Mouse (Mus musculus): Measurements from ENCODE around the gene Zfp668. TPM values are rescaled to one million over a fixed set of nuclear protein-coding genes. Genes with fewer than 3 reads are reported as not detected.

Zfp668 gene
- 15.3 and 17.1 TPM in 2 replicates for polyA plus RNA-seq (2011; ENCODE audit: insufficient read depth, insufficient read length, low read depth, missing spikeins)

DNA sequence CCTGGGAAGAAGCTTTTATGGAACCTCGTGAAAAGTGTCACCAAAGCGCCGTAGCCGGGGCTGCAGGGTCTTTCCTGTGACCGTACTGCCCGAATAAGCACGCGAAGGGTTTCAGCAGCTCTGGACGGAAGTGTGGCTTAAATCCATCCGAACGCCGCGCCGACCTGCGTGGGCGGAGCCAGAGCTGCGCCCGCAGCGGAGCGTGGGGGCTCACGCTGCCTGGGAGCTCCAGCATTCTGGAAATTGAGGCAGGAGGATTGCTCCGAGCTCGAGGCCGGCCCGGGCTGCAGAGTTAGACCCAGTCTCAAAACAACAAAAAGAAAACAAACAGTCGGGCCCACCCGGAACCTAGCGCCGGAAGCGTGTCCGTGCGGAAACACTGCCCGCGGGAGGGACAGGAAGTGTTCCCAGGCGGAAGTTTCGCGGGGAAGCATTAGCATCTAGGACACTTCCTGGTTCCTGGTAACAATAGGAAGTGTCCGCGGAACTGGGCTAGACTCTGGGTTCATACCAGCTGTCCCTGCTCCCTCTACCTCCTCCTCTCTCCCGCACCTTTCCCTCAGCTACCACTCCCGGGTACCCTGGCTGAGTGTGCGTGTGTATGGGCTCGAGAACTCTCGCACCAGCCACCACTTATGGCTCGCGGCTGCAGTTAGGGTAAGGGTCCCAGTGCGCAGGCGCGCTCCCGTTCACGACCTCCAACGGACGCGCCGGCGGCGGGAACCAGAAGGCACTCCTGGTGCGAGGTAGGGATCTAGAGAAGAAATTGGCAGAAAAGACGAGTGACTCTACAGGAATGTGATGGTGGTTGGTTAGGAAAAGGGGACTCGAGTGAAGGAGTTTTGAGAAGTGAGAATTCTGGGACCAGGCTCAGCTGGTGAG, at the start of gene Zfp668:
Zfp668 (minus strand) TSS at position 362 of the 882 bp plus-strand sequence.
- Histone ChIP-seq H3K4me1 (ENCODE audit: control insufficient read depth, insufficient read depth, low read length) (no peaks in the 10 kb centered on the region), H3K36me3 (ENCODE audit: control insufficient read depth, insufficient read depth, low read length, poor library complexity, severe bottlenecking) (peaks cover 29% of the 10 kb centered on the region), H3K27me3 (ENCODE audit: control insufficient read depth, insufficient read depth, low read length, poor library complexity, severe bottlenecking) (no peaks in the 10 kb centered on the region), H3K27ac (ENCODE audit: insufficient read depth, low read length) (peak within 1 kb of the TSS; percentile 60), H3K4me3 (ENCODE audit: low read depth, low read length) (peak within 1 kb of the TSS; percentile 86), H3K9ac (ENCODE audit: low read depth, poor library complexity, severe bottlenecking) (peak within 1 kb of the TSS; percentile 95), H3K9me3 (replicated peaks; ENCODE audit: control insufficient read depth, insufficient read depth, low read length, poor library complexity, severe bottlenecking) (no peaks in the 10 kb centered on the region)
- TF ChIP-seq POLR2A (IDR thresholded peaks at IDR 0.05; ENCODE audit: insufficient read depth, low read length) (peak; percentile 46), CTCF (IDR thresholded peaks at IDR 0.05; ENCODE audit: low read depth, low read length) (no peak)

DNA sequence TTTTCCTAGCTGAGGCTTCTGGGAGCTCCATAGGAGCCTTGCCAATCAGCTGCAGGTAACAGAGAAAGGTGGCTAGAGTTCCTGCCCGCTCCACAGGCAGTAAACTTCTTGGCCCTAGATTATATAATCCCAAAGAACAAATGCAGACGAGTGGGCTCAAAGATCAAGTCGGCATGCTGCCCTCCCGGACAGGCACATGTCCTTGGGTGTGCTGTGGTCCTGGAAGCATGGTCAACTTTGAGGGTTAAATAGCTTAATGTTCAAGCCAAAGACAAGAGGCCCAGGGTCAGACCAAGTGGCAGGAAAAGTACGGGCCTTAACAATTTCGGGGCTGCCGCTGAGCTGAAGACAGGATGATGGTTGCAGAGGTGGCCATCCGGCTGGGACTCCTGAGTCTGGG, 49.4 kb upstream of the Zfp668 start:
- Histone ChIP-seq H3K27ac (ENCODE audit: insufficient read depth, low read length) (no peak overlapping the region), H3K27me3 (ENCODE audit: control insufficient read depth, insufficient read depth, low read length, poor library complexity, severe bottlenecking) (no peaks in the 10 kb centered on the region), H3K9me3 (replicated peaks; ENCODE audit: control insufficient read depth, insufficient read depth, low read length, poor library complexity, severe bottlenecking) (no peaks in the 10 kb centered on the region), H3K4me1 (ENCODE audit: control insufficient read depth, insufficient read depth, low read length) (peaks cover 8% of the 10 kb centered on the region), H3K36me3 (ENCODE audit: control insufficient read depth, insufficient read depth, low read length, poor library complexity, severe bottlenecking) (peaks cover 14% of the 10 kb centered on the region), H3K4me3 (ENCODE audit: low read depth, low read length) (no peak overlapping the region), H3K9ac (ENCODE audit: low read depth, poor library complexity, severe bottlenecking) (no peak overlapping the region)
- TF ChIP-seq POLR2A (IDR thresholded peaks at IDR 0.05; ENCODE audit: insufficient read depth, low read length): no peak
- no peak for TF ChIP-seq CTCF (IDR thresholded peaks at IDR 0.05; ENCODE audit: low read depth, low read length)
- no peak for TF ChIP-seq EP300 (IDR thresholded peaks at IDR 0.05; ENCODE audit: insufficient read depth, low read depth, low read length)

DNA sequence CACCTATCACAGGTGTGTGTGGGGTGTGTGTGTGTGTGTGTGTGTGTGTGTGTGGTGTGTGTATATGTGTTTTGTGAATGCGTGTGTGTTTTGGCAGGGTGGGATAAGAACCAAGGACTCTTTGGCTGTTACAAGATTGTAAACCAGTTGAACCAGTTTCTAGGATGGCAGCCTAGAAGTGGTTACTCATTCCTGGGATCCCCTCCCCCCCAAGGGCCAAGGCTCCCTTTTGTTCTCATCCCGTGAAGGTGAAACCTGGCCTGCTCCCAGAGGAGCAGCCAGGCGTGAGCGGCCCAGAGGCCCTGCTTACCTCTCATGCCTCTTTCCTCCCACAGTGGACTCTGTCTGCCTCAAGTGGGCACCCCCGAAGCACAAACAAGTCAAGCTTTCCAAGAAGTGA, 48.6 kb upstream of the Zfp668 start:
- Histone ChIP-seq H3K9ac (ENCODE audit: low read depth, poor library complexity, severe bottlenecking) (no peak overlapping the region), H3K4me1 (ENCODE audit: control insufficient read depth, insufficient read depth, low read length) (peaks cover 4% of the 10 kb centered on the region), H3K9me3 (replicated peaks; ENCODE audit: control insufficient read depth, insufficient read depth, low read length, poor library complexity, severe bottlenecking) (no peaks in the 10 kb centered on the region), H3K27me3 (ENCODE audit: control insufficient read depth, insufficient read depth, low read length, poor library complexity, severe bottlenecking) (no peaks in the 10 kb centered on the region), H3K36me3 (ENCODE audit: control insufficient read depth, insufficient read depth, low read length, poor library complexity, severe bottlenecking) (peaks cover 16% of the 10 kb centered on the region), H3K27ac (ENCODE audit: insufficient read depth, low read length) (peak overlapping the region; percentile 41), H3K4me3 (ENCODE audit: low read depth, low read length) (no peak overlapping the region)
- TF ChIP-seq CTCF (IDR thresholded peaks at IDR 0.05; ENCODE audit: low read depth, low read length) (no peak), EP300 (IDR thresholded peaks at IDR 0.05; ENCODE audit: insufficient read depth, low read depth, low read length) (0 out of 2 replicates have a peak, but pooled peaks have one; percentile 59), POLR2A (IDR thresholded peaks at IDR 0.05; ENCODE audit: insufficient read depth, low read length) (no peak)

DNA sequence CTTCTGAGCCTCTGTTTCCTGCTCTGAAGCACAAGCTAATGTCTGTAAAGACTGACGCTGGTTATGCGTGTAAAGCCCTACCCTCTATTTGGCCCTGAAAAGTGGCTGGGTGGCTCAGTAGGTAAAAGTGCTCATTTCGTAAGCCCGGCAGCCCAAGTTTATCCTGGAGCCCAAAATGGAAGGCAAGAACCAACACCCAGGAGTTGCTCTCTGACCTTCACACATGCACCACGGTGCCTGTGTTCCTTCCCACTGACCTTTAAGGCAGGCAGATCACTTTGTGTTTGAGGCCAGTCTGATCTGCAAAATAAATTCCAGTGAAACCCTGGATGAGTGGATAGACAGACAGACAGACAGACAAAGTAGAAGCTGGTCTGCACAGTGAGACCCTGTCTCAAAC, 47.1 kb upstream of the Zfp668 start:
- Histone ChIP-seq H3K27me3 (ENCODE audit: control insufficient read depth, insufficient read depth, low read length, poor library complexity, severe bottlenecking) (no peaks in the 10 kb centered on the region), H3K27ac (ENCODE audit: insufficient read depth, low read length) (peak overlapping the region; percentile 28; the same call in 1 of the 2 replicates), H3K9ac (ENCODE audit: low read depth, poor library complexity, severe bottlenecking) (no peak overlapping the region), H3K4me3 (ENCODE audit: low read depth, low read length) (no peak overlapping the region), H3K4me1 (ENCODE audit: control insufficient read depth, insufficient read depth, low read length) (peaks cover 4% of the 10 kb centered on the region), H3K9me3 (replicated peaks; ENCODE audit: control insufficient read depth, insufficient read depth, low read length, poor library complexity, severe bottlenecking) (no peaks in the 10 kb centered on the region), H3K36me3 (ENCODE audit: control insufficient read depth, insufficient read depth, low read length, poor library complexity, severe bottlenecking) (peaks cover 16% of the 10 kb centered on the region)
- TF ChIP-seq CTCF (IDR thresholded peaks at IDR 0.05; ENCODE audit: low read depth, low read length) (no peak), EP300 (IDR thresholded peaks at IDR 0.05; ENCODE audit: insufficient read depth, low read depth, low read length) (no peak), POLR2A (IDR thresholded peaks at IDR 0.05; ENCODE audit: insufficient read depth, low read length) (no peak)

DNA sequence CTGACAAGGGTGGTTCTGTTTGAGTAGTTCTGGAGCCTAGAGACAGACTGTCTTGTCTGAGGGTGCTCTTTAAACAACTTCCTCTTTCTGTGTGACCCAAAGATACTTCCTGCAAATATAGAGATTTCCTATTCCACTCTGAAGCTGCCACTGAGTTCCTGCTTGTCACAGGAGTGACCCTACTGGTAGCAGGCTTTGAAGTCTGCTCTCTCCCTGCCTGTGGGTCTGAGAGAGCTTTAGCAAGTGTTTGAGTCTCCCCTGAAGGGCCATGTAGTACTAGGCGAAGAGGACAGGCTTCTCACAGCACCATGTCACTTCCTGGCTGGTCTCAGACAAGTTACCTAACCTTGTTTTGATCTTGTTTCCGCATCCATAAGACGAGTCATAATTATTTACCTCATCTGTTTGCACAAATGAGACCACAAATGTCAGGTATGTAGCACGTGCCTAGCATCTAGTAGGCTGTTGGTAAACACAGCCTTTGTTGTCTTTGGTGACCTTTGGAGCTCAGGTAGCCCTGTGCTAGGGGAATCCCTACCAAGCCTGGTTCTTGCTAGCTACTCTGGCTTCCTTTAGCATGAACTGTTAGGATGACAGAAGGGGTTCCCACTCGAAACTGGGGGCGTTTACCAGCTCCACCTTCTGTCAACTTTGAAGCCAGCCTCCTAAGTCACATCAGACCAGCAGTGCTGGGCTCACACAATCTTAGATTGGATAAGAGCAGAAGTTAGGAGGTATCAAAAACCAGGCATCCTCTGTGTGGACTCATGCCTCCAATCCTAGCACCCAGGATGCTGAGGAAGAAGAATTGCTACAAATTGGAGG, 46.0 kb upstream of the Zfp668 start:
- Histone ChIP-seq H3K9ac (ENCODE audit: low read depth, poor library complexity, severe bottlenecking) (no peak overlapping the region), H3K27me3 (ENCODE audit: control insufficient read depth, insufficient read depth, low read length, poor library complexity, severe bottlenecking) (no peaks in the 10 kb centered on the region), H3K4me1 (ENCODE audit: control insufficient read depth, insufficient read depth, low read length) (peaks cover 4% of the 10 kb centered on the region), H3K4me3 (ENCODE audit: low read depth, low read length) (no peak overlapping the region), H3K27ac (ENCODE audit: insufficient read depth, low read length) (no peak overlapping the region), H3K9me3 (replicated peaks; ENCODE audit: control insufficient read depth, insufficient read depth, low read length, poor library complexity, severe bottlenecking) (no peaks in the 10 kb centered on the region), H3K36me3 (ENCODE audit: control insufficient read depth, insufficient read depth, low read length, poor library complexity, severe bottlenecking) (peaks cover 16% of the 10 kb centered on the region)
- TF ChIP-seq POLR2A (IDR thresholded peaks at IDR 0.05; ENCODE audit: insufficient read depth, low read length): no peak
- TF ChIP-seq CTCF (IDR thresholded peaks at IDR 0.05; ENCODE audit: low read depth, low read length): no peak
- no peak for TF ChIP-seq EP300 (IDR thresholded peaks at IDR 0.05; ENCODE audit: insufficient read depth, low read depth, low read length)

Data from ES-Bruce4 (cell line).